8 mouse cellular contexts compared by ENCODE assay signal in genomic region chr14:75130501-75131318, GRCm38 (mm10). TPM values are rescaled to one million over a fixed set of nuclear protein-coding genes. Genes with fewer than 3 reads are reported as not detected.
DNase-seq lines count a peak whose midpoint lies in the region; ATAC-seq lines count a peak whose summit lies in the region.

Gene Lrrc63 (minus strand): TSS chr14:75130881.
Gene Lcp1 (plus strand): TSS chr14:75131101.

- WGBS in intestine, embryonic 16.5 days, result under 1% methylated on average over 41 of the region's 42 CpGs
- WGBS in midbrain, embryonic 11.5 days, result 1% methylated on average over 36 of the region's 42 CpGs

- peak; percentile 54 for DNase-seq in adrenal gland, adult 8-10 months
- DNase-seq in embryo, embryonic 11.5 days (ENCODE audit: low read depth, low spot score), result peak; percentile 70
- DNase-seq in gastrocnemius, postnatal 4 days (ENCODE audit: low spot score in 2 of 2), result peak; percentile 28 to 62
- peak; percentile 84 for DNase-seq in left cerebral cortex, postnatal 4 days
- DNase-seq in midbrain, embryonic 11.5 days (ENCODE audit: low spot score, missing footprints), result peak; percentile 99
- peak; percentile 63 for DNase-seq in right cerebral cortex, postnatal 4 days
- no peak for DNase-seq in MN1 (ENCODE audit: low spot score)

- no peaks in the 10 kb centered on the region for H3K9me3 ChIP-seq in intestine, embryonic 16.5 days (ENCODE audit: control insufficient read depth, low read length)
- H3K9me3 ChIP-seq in midbrain, embryonic 11.5 days (ENCODE audit: control insufficient read depth, low read length), result no peaks in the 10 kb centered on the region

- intact Hi-C loops in left cerebral cortex, postnatal 4 days (cut with DNase I), result no loop called here

- H3K36me3 ChIP-seq in intestine, embryonic 16.5 days (ENCODE audit: control insufficient read depth, insufficient read depth, low read length), result no peaks in the 10 kb centered on the region
- no peaks in the 10 kb centered on the region for H3K36me3 ChIP-seq in midbrain, embryonic 11.5 days (ENCODE audit: control insufficient read depth, insufficient read depth, low read length)

- peak within 1 kb of the TSS; percentile 57 for H3K27ac ChIP-seq in intestine, embryonic 16.5 days (ENCODE audit: low read length)
- no peak within 1 kb of the TSS for H3K27ac ChIP-seq in midbrain, embryonic 11.5 days (ENCODE audit: low read depth, low read length)

- H3K9ac ChIP-seq in intestine, embryonic 16.5 days (ENCODE audit: low read depth, low read length), result peak within 1 kb of the TSS; percentile 73
- H3K9ac ChIP-seq in midbrain, embryonic 11.5 days (ENCODE audit: low read length), result peak within 1 kb of the TSS; percentile 72

- ATAC-seq in intestine, embryonic 16.5 days, result peak; percentile 97
- ATAC-seq in midbrain, embryonic 11.5 days (ENCODE audit: low FRiP score), result peak; percentile 96

- H3K4me2 ChIP-seq in intestine, embryonic 16.5 days (ENCODE audit: low read depth, low read length), result peak within 1 kb of the TSS; percentile 93
- H3K4me2 ChIP-seq in midbrain, embryonic 11.5 days, result peak within 1 kb of the TSS; percentile 86

- H3K4me3 ChIP-seq in intestine, embryonic 16.5 days (ENCODE audit: low read length), result peak within 1 kb of the TSS; percentile 67
- peak within 1 kb of the TSS; percentile 55 for H3K4me3 ChIP-seq in midbrain, embryonic 11.5 days (ENCODE audit: low read depth, low read length)

- no peaks in the 10 kb centered on the region for H3K27me3 ChIP-seq in intestine, embryonic 16.5 days (replicated peaks; ENCODE audit: control insufficient read depth, insufficient read depth, low read length)
- no peaks in the 10 kb centered on the region for H3K27me3 ChIP-seq in midbrain, embryonic 11.5 days (ENCODE audit: control insufficient read depth, insufficient read depth, low read length)

- peaks cover 6% of the 10 kb centered on the region; the same call in 1 of the 2 replicates for H3K4me1 ChIP-seq in intestine, embryonic 16.5 days (ENCODE audit: control insufficient read depth, insufficient read depth, low read length)
- H3K4me1 ChIP-seq in midbrain, embryonic 11.5 days (ENCODE audit: control insufficient read depth, insufficient read depth, low read length), result peaks cover 2% of the 10 kb centered on the region; the same call in 1 of the 2 replicates

RNA-seq across cellular contexts. Expression of gene Lrrc63, which starts in this region (rescaled TPM):
- under 1 TPM in 1 of 4 experiments, not detected in 3; 0.22 TPM for total RNA-seq in adrenal gland, adult 8-10 months (2022)
- not detected for total RNA-seq in gastrocnemius, postnatal 4 days (2021)
- 0.05 and 0.07 TPM in 2 replicates for polyA plus RNA-seq in intestine, embryonic 16.5 days (2015; fragmentation: Nextera tagmentation; extraction: Ambion mirVana)
- total RNA-seq in left cerebral cortex, postnatal 4 days (2021), result not detected
- polyA plus RNA-seq in midbrain, embryonic 11.5 days (2014; fragmentation: Nextera tagmentation; extraction: Ambion mirVana), result 0.08 and 0.10 TPM in 2 replicates

RNA-seq across cellular contexts. Expression of gene Lcp1, which starts in this region (rescaled TPM):
- total RNA-seq in adrenal gland, adult 8-10 months (2022), result 10 to 100 TPM; 17.9 to 35.1 (median 25.2) TPM
- 10 to 100 TPM; 22.2 to 25.4 TPM for total RNA-seq in gastrocnemius, postnatal 4 days (2021)
- 105 and 133 TPM in 2 replicates for polyA plus RNA-seq in intestine, embryonic 16.5 days (2015; fragmentation: Nextera tagmentation; extraction: Ambion mirVana)
- 10 to 100 TPM; 10.4 to 11.9 TPM for total RNA-seq in left cerebral cortex, postnatal 4 days (2021)
- polyA plus RNA-seq in midbrain, embryonic 11.5 days (2014; fragmentation: Nextera tagmentation; extraction: Ambion mirVana), result 30.9 and 34.7 TPM in 2 replicates
